Mouse (Mus musculus) right cerebral cortex, postnatal 4 days (tissue): ENCODE data around the gene Otog.

Source experiments
- DNase-seq: peaks from one replicate; pipeline ENCODE4 v3.0.0-alpha.2; 2022

Otog gene

GRCm38 (mm10) chr7:46240696-46241095, at the start of gene Otog:
Gene Otog (plus strand): TSS chr7:46240987.
- no peak for DNase-seq

GRCm38 (mm10) chr7:46195356-46195755, 45.4 kb upstream of the Otog start:
- DNase-seq: no peak

- no peak for DNase-seq
These were observed 40.8 kb upstream of the Otog start for GRCm38 (mm10) chr7:46200021-46200420.

- no peak for DNase-seq
These were observed 39.1 kb upstream of the Otog start for GRCm38 (mm10) chr7:46201649-46202048.

GRCm38 (mm10) chr7:46204046-46204471, 36.7 kb upstream of the Otog start:
- peak; percentile 76 for DNase-seq

- no peak for DNase-seq
These were observed 36.0 kb upstream of the Otog start for GRCm38 (mm10) chr7:46204775-46205174.

GRCm38 (mm10) chr7:46208131-46208530, 32.7 kb upstream of the Otog start:
- peak; percentile 44 for DNase-seq

GRCm38 (mm10) chr7:46210276-46210675, 30.5 kb upstream of the Otog start:
- no peak for DNase-seq

- DNase-seq: no peak
These were observed 24.3 kb upstream of the Otog start for GRCm38 (mm10) chr7:46216481-46216880.

- DNase-seq: no peak
These were observed 22.4 kb upstream of the Otog start for GRCm38 (mm10) chr7:46218415-46218814.

- no peak for DNase-seq
These were observed 20.1 kb upstream of the Otog start for GRCm38 (mm10) chr7:46220591-46221129.

GRCm38 (mm10) chr7:46226253-46226652, 14.5 kb upstream of the Otog start:
- DNase-seq: peak; percentile 74

- peak; percentile 74 for DNase-seq
These were observed 13.9 kb upstream of the Otog start for GRCm38 (mm10) chr7:46226936-46227335.

GRCm38 (mm10) chr7:46235948-46236347, 4.8 kb upstream of the Otog start:
- no peak for DNase-seq

- DNase-seq: no peak
These were observed 4.4 kb upstream of the Otog start for GRCm38 (mm10) chr7:46236363-46236762.

GRCm38 (mm10) chr7:46237192-46237591, 3.6 kb upstream of the Otog start:
- DNase-seq: no peak

- DNase-seq: no peak
These were observed 2.4 kb upstream of the Otog start, which contains the start of gene Ush1c for GRCm38 (mm10) chr7:46238346-46238745. Gene Ush1c (minus strand): TSS chr7:46238503.

- no peak for DNase-seq
These were observed 696 bp upstream of the Otog start for GRCm38 (mm10) chr7:46240091-46240490.

- no peak for DNase-seq
These were observed 6.1 kb downstream of the Otog start for GRCm38 (mm10) chr7:46246876-46247275.

- no peak for DNase-seq
These were observed 6.8 kb downstream of the Otog start for GRCm38 (mm10) chr7:46247606-46248005.

GRCm38 (mm10) chr7:46251841-46252240, 11.1 kb downstream of the Otog start:
- DNase-seq: no peak

- no peak for DNase-seq
These were observed 35.4 kb downstream of the Otog start for GRCm38 (mm10) chr7:46276156-46276555.

GRCm38 (mm10) chr7:46279946-46280345, 39.2 kb downstream of the Otog start:
- DNase-seq: peak; percentile 77

- no peak for DNase-seq
These were observed 40.1 kb downstream of the Otog start for GRCm38 (mm10) chr7:46280896-46281295.

GRCm38 (mm10) chr7:46282276-46282675, 41.5 kb downstream of the Otog start:
- DNase-seq: no peak
